Mouse (Mus musculus) olfactory bulb, adult 2 months (tissue): ENCODE results near the gene Aco1.

ENCODE experiments used
- CTCF ChIP-seq: fragments of 200-500 bp; IDR thresholded peaks from 2 replicates; pipeline ENCODE4 v1.5.1; 2012; ENCODE audit warnings: low read depth, mild to moderate bottlenecking, low read length, moderate library complexity; ENCODE audit not compliant: insufficient read depth
- POLR2A ChIP-seq: fragments of 200-500 bp; IDR thresholded peaks from 2 replicates; pipeline ENCODE4 v1.6.1; 2012; ENCODE audit warnings: mild to moderate bottlenecking, low read depth, low read length, moderate library complexity; ENCODE audit not compliant: insufficient read depth

DNA sequence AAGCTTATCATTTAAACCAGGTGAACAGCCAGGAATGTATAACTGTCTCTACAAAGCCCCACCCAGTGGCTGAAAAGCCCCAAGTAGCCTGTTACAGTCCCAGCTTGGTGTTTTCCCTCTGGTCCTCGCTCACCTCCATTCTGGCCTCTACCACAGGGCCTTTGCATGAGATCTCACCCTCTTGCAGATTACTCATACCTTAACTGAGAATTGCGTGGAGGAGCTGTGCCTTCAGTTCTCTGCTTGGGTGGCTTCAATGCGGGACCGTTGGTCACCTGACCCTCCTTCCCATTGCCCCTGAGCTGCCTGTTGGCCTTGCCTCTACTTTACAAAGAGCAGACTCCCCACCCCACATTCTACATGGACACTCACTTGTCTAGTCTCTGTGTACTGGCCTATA, 10.6 kb downstream of the Aco1 start:
- TF ChIP-seq POLR2A = no peak
- TF ChIP-seq CTCF = no peak
